Mouse (Mus musculus) lung, postnatal 0 days (tissue): Measurements from ENCODE around the gene Muc5b. TPM values are rescaled to one million over a fixed set of nuclear protein-coding genes. Genes with fewer than 3 reads are reported as not detected.

Source experiments
- ATAC-seq: fragments of 200-750 bp; cut with Nextera tagmentation; 2 replicates; pipeline ENCODE4 v1.8.0; 2017; ENCODE audit warnings: moderate library complexity
- DNase-seq: peaks from one replicate; pipeline ENCODE4 v3.0.0-alpha.2; 2016; ENCODE audit warnings: low spot score
- H3K27ac ChIP-seq: fragments of 300-500 bp; sonication (generic); 2 replicates; pipeline ENCODE4 v1.5.1; 2014; ENCODE audit warnings: antibody characterized with exemption, mild to moderate bottlenecking, low read length, mixed read lengths
- H3K27me3 ChIP-seq: fragments of 300-500 bp; sonication (generic); replicated peaks from 2 replicates; pipeline ENCODE4 v1.6.1; 2014; ENCODE audit warnings: low read length, mixed read lengths; ENCODE audit not compliant: insufficient read depth
- H3K36me3 ChIP-seq: fragments of 300-500 bp; sonication (generic); 2 replicates; pipeline ENCODE4 v1.6.1; 2014; ENCODE audit warnings: low read length, mixed read lengths; ENCODE audit not compliant: insufficient read depth
- H3K4me1 ChIP-seq: fragments of 300-500 bp; sonication (generic); 2 replicates; pipeline ENCODE4 v1.6.1; 2014; ENCODE audit warnings: antibody characterized with exemption, low read depth, low read length, mixed read lengths; ENCODE audit not compliant: insufficient read depth
- H3K4me2 ChIP-seq: fragments of 300-500 bp; sonication (generic); replicated peaks from 2 replicates; pipeline ENCODE4 v1.6.1; 2014; ENCODE audit warnings: low read depth, mild to moderate bottlenecking, low read length, moderate library complexity, mixed read lengths
- H3K4me3 ChIP-seq: fragments of 300-500 bp; sonication (generic); 2 replicates; pipeline ENCODE4 v1.5.1; 2014; ENCODE audit warnings: low read depth, low read length
- H3K9ac ChIP-seq: fragments of 300-500 bp; sonication (generic); replicated peaks from 2 replicates; pipeline ENCODE4 v1.6.1; 2014; ENCODE audit warnings: low read depth, mild to moderate bottlenecking
- H3K9me3 ChIP-seq: fragments of 300-500 bp; sonication (generic); 2 replicates; pipeline ENCODE4 v1.6.1; 2016; ENCODE audit warnings: low read length, mixed read lengths
- CTCF ChIP-seq: IDR thresholded peaks from 2 replicates; pipeline ENCODE4 v1.5.1; 2016; ENCODE audit warnings: antibody characterized with exemption, mild to moderate bottlenecking
- EP300 ChIP-seq: IDR thresholded peaks from 2 replicates; pipeline ENCODE4 v1.6.1; 2016; ENCODE audit warnings: antibody characterized with exemption, mild to moderate bottlenecking, control low read depth
- WGBS: fragments of 180-500 bp; shearing (Covaris S2); extraction: QIAGEN DNeasy Blood & Tissue Kit; methylation state at CpG from one replicate; pipeline ENCODE4 v1.1.7; 2014; 5-methylcytosine and 5-hydroxymethylcytosine counted together
- polyA plus RNA-seq: library from polyadenylated mRNA; unstranded; fragments of >200 nt; fragmentation: Nextera tagmentation; extraction: Ambion mirVana; gene quantifications from 2 replicates; pipeline ENCODE4 v1.2.1, GENCODE M21; 2015

Muc5b gene
- polyA plus RNA-seq, 1 experiment from 2014 or later, result 0.80 TPM

DNA sequence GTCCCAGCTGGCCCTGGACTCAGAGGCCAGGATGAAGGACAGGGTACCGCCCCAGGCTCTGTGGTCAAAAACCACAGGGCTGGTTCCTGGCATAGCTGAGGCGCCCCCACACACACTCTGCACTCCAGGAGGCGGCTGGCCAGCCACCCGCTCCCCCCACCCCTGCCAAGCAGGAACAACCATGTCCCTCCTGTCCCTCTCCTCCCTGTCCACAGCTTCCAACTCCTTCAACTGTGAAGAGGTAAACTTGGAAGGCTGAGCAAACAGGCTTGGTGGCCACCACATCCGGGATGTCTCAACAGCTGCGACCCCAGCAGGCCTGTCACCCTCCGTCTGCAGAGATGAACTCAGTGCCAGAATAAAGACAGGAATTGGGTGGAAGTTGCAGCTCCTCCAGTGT is 2.9 kb upstream of the Muc5b start:
- Histone ChIP-seq H3K4me3 (no peak overlapping the region), H3K4me1 (no peaks in the 10 kb centered on the region), H3K27ac (no peak overlapping the region), H3K9me3 (no peaks in the 10 kb centered on the region), H3K9ac (no peak overlapping the region), H3K27me3 (no peaks in the 10 kb centered on the region), H3K4me2 (no peak overlapping the region), H3K36me3 (no peaks in the 10 kb centered on the region)
- 30% methylated on average over 7 of the region's 7 CpGs for WGBS
- ATAC-seq (peak; percentile 70), DNase-seq (peak; percentile 38)
- TF ChIP-seq CTCF, result no peak
- TF ChIP-seq EP300, result no peak

DNA sequence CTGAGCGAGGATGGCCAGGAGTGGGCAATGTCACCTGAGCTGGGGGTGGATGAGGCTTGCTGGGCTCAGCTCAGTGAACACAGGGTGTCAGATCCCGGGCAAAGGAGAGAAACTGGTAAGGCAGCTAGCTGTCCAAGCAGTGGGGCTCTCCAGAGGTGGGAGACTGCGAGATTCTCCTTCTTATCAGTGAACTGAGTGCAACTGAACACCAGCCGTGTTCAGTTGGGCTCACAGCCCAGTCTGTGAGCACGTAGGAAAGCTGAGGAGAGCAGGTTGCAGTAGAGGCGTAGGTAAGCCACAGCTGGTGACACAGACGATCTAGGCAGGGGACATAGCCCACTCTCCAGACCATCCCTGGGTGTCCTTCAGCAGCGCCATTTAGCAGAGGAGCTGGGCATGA is 2.4 kb upstream of the Muc5b start:
- H3K9ac ChIP-seq, result no peak overlapping the region
- no peaks in the 10 kb centered on the region for H3K9me3 ChIP-seq
- DNase-seq (no peak), ATAC-seq (peak; percentile 27; the same call in 1 of the 2 replicates)
- no peaks in the 10 kb centered on the region for H3K27me3 ChIP-seq
- TF ChIP-seq EP300 (no peak), CTCF (no peak)
- no peaks in the 10 kb centered on the region for H3K4me1 ChIP-seq
- no peak overlapping the region for H3K4me2 ChIP-seq
- 47% methylated on average over 8 of the region's 8 CpGs for WGBS
- no peak overlapping the region for H3K27ac ChIP-seq
- H3K4me3 ChIP-seq, result no peak overlapping the region
- H3K36me3 ChIP-seq, result no peaks in the 10 kb centered on the region

DNA sequence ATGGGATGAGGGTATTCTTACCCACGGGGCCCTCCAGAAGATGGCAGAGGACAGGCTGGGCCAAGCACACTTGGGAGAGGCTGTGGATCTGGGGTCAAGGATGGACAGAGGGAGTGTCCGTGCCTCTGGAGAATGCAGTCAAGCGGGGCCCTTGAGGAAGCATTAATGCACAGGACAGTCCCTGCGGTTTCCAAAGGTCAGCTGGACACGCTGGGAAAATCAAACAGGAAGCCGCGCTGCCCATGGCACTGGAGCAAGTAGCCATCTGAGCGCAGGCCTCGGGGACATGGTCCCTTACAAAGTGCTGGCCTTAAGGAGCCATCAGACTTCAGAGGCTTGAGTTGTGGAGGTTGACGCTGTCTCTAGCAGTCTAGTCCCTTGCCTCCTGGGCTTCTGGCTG is 1.5 kb downstream of the Muc5b start:
- ATAC-seq (no peak), DNase-seq (no peak)
- no peaks in the 10 kb centered on the region for H3K9me3 ChIP-seq
- H3K4me3 ChIP-seq, result no peak overlapping the region
- no peaks in the 10 kb centered on the region for H3K27me3 ChIP-seq
- TF ChIP-seq EP300 (no peak), CTCF (no peak)
- no peak overlapping the region for H3K27ac ChIP-seq
- no peak overlapping the region for H3K4me2 ChIP-seq
- H3K36me3 ChIP-seq, result no peaks in the 10 kb centered on the region
- WGBS, result 85% methylated on average over 10 of the region's 10 CpGs
- no peak overlapping the region for H3K9ac ChIP-seq
- no peaks in the 10 kb centered on the region for H3K4me1 ChIP-seq

DNA sequence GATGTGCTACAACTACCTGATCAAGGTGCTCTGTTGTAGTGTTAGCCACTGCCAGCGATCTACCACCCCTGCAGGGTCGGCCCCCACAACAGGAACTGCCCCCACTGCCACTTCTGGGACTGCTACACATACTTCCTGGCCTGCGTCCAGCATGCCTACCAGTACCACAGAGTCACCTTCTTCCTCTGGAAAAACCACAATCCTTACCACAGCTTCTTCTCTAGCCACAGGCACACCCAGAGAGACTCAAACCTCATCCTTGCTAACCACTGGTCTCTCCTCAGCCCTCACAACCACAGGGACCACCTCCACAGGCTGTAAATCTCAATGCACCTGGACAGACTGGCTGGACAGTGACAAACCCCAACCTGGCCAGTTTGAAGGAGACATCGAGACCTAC is 22.2 kb downstream of the Muc5b start:
- H3K4me1 ChIP-seq, result no peaks in the 10 kb centered on the region
- H3K27ac ChIP-seq, result no peak overlapping the region
- no peak overlapping the region for H3K4me3 ChIP-seq
- no peaks in the 10 kb centered on the region for H3K36me3 ChIP-seq
- H3K27me3 ChIP-seq, result no peaks in the 10 kb centered on the region
- H3K9ac ChIP-seq, result no peak overlapping the region
- DNase-seq, result no peak
- H3K9me3 ChIP-seq, result no peaks in the 10 kb centered on the region
- no peak overlapping the region for H3K4me2 ChIP-seq
- WGBS, result 67% methylated on average over 4 of the region's 4 CpGs
- no peak for ATAC-seq
- TF ChIP-seq EP300 (no peak), CTCF (no peak)

DNA sequence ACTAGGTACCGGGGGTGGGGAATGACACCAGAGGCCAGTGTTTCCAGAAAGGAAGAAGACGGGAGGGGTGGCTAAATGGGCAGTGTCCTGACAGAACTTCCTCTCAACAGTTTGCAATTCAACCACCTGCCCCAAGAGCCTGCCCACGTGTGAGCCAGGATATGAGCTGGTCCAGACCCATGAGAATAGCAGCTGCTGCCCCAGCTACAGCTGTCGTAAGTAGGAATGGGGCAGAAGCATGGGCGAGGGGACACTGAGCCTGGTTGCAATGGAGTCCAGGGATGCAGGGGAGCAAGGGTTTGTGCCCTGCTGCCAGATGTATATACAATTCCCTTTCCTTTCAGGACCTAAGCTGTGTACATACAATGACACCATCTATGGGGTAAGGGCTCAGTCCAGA is 30.8 kb downstream of the Muc5b start:
- Histone ChIP-seq H3K4me3 (no peak overlapping the region), H3K4me2 (no peak overlapping the region), H3K9ac (no peak overlapping the region), H3K27me3 (no peaks in the 10 kb centered on the region), H3K36me3 (0 out of 2 replicates have a peak, but pooled peaks cover 1% of the 10 kb centered on the region), H3K4me1 (no peaks in the 10 kb centered on the region), H3K9me3 (no peaks in the 10 kb centered on the region), H3K27ac (no peak overlapping the region)
- TF ChIP-seq CTCF (no peak), EP300 (no peak)
- ATAC-seq (no peak), DNase-seq (no peak)
- 60% methylated on average over 5 of the region's 5 CpGs for WGBS

DNA sequence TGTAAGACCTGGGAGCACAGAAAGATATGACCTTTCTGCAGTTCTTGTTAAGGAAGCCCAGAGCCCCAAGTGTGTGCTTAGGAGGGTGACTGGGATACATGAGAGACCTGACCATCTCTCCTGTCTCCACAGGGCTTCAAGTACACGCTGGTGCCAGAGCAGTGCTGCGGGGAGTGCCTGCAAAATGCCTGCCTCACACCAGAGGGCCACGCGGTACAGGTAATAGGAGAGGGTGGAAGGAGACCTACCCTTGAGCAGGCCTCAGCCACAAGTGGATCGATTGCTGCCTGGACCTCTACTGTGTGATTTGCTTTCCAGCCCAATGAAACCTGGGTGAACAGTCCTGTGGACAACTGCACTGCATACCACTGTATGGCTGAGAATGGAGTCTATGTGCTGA is 31.7 kb downstream of the Muc5b start:
- Histone ChIP-seq H3K27ac (no peak overlapping the region), H3K4me3 (no peak overlapping the region), H3K36me3 (0 out of 2 replicates have a peak, but pooled peaks cover 7% of the 10 kb centered on the region), H3K4me2 (no peak overlapping the region), H3K9ac (no peak overlapping the region), H3K4me1 (no peaks in the 10 kb centered on the region), H3K27me3 (no peaks in the 10 kb centered on the region), H3K9me3 (no peaks in the 10 kb centered on the region)
- 74% methylated on average over 5 of the region's 5 CpGs for WGBS
- ATAC-seq (no peak), DNase-seq (no peak)
- TF ChIP-seq CTCF (peak; percentile 24), EP300 (no peak)

DNA sequence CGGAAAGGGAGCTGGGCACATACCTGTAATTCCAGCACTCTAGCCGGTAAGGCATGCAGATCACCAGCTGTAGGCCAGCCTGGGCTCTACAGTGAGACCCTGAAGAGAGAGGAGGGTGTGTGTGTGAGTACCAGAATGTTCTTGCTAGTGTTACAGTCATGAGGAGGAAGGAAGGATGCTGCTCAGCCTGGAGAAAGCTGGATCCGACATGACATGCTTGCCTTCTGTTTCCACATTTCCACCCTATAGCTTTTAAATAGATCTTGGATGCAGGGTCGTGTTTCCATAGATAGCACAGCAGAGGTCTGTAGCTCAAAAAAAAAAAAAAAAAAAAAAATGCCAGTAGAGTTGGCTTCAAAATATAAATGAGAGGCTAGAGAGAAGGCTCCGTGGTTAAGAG is 36.0 kb downstream of the Muc5b start:
- Histone ChIP-seq H3K4me3 (no peak overlapping the region), H3K4me1 (no peaks in the 10 kb centered on the region), H3K9ac (no peak overlapping the region), H3K27ac (no peak overlapping the region), H3K36me3 (peaks cover 12% of the 10 kb centered on the region), H3K27me3 (no peaks in the 10 kb centered on the region), H3K4me2 (no peak overlapping the region), H3K9me3 (no peaks in the 10 kb centered on the region)
- 81% methylated on average over 5 of the region's 5 CpGs for WGBS
- DNase-seq, result no peak
- ATAC-seq, result no peak
- TF ChIP-seq CTCF (no peak), EP300 (no peak)
